Mouse (Mus musculus): ENCODE data around the gene Itga3.
"Not testable (repeated sequence)": the region's sequence is repeated elsewhere in the genome, so short reads cannot be mapped to it uniquely, and the experiment has no call there.

Gene Itga3

GRCm38 (mm10) chr11:95012075-95012474 lies 64.5 kb downstream of the Itga3 start:
- DNase-seq (ENCODE audit: low read depth, low spot score), result no peak
- no peaks in the 10 kb centered on the region for H3K36me3 ChIP-seq (ENCODE audit: control insufficient read depth, insufficient read depth, low read length, poor library complexity, severe bottlenecking)
- H3K27me3 ChIP-seq (ENCODE audit: control insufficient read depth, insufficient read depth, low read length, poor library complexity, severe bottlenecking), result no peaks in the 10 kb centered on the region; the same call in none of the 2 replicates

- no peaks in the 10 kb centered on the region; the same call in none of the 2 replicates for H3K27me3 ChIP-seq (ENCODE audit: control insufficient read depth, insufficient read depth, low read length, poor library complexity, severe bottlenecking)
- no peak for DNase-seq (ENCODE audit: low read depth, low spot score)
- no peaks in the 10 kb centered on the region for H3K36me3 ChIP-seq (ENCODE audit: control insufficient read depth, insufficient read depth, low read length, poor library complexity, severe bottlenecking)
Measured at GRCm38 (mm10) chr11:95011416-95011815, 65.2 kb downstream of the Itga3 start.

GRCm38 (mm10) chr11:95010841-95011403 lies 65.7 kb downstream of the Itga3 start:
- not testable (repeated sequence) for H3K36me3 ChIP-seq (ENCODE audit: control insufficient read depth, insufficient read depth, low read length, poor library complexity, severe bottlenecking); H3K27me3 ChIP-seq (ENCODE audit: control insufficient read depth, insufficient read depth, low read length, poor library complexity, severe bottlenecking); DNase-seq (ENCODE audit: low read depth, low spot score)

DNA sequence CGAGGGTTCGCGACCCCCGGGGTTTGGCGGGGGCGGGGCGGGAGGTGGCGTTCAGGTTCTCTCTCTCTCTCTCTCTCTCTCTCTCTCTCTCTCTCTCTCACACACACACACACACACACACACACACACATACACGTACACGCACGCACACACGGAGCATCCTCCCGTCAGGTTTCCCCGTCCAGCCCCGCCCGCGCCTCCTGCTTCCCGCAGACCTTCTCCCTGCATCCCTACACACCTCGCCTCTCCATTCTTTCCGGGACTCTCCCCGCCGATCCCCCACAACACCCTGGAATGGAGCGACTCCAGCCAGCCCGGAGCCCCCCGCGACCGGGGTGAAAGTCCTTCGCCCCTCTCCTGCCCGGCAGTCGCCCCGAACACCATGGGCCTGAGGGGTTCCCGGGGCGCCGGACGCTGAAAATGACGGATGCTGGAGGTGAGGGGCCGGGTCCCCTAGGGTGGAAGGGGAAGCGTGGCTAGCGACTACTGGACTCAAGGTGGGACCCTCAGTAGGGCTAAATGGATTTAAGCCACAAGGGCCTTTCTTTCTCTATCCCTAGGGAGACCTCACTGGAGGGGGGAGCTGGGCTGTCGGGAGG lies 66.4 kb downstream of the Itga3 start:
- no peak for DNase-seq (ENCODE audit: low read depth, low spot score)

DNA sequence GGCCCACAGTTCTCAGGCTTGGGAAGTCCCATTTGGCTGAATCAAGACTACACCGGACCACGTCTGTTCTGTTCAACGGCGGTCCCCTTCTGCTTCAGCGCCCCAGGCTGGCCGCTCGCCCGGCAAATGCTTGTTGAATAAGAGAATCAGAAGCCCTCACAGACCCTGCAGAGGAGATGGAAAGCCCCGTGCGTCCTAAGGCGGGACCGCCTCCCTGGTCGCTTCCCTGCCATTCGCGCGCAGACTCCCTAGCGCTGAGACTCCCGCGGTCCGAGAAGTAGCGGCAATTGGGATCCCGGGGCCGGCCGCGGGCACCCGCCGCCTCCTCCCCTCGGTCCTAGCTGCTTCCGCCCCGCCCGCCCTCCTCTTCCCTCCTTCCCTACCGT lies 67.0 kb downstream of the Itga3 start, which contains the start of gene Samd14:
TSS of gene Samd14 (plus strand) at position 251 of the 386 bp plus-strand sequence.
- DNase-seq (ENCODE audit: low read depth, low spot score), result peak; percentile 36
- no peaks in the 10 kb centered on the region; the same call in none of the 2 replicates for H3K27me3 ChIP-seq (ENCODE audit: control insufficient read depth, insufficient read depth, low read length, poor library complexity, severe bottlenecking)
- H3K36me3 ChIP-seq (ENCODE audit: control insufficient read depth, insufficient read depth, low read length, poor library complexity, severe bottlenecking), result no peaks in the 10 kb centered on the region

More for the DNA sequence above, 66.4 kb downstream of the Itga3 start:
- Histone ChIP-seq H3K36me3 (ENCODE audit: control insufficient read depth, insufficient read depth, low read length, poor library complexity, severe bottlenecking) (no peaks in the 10 kb centered on the region), H3K27me3 (ENCODE audit: control insufficient read depth, insufficient read depth, low read length, poor library complexity, severe bottlenecking) (no peaks in the 10 kb centered on the region; the same call in none of the 2 replicates)

DNA sequence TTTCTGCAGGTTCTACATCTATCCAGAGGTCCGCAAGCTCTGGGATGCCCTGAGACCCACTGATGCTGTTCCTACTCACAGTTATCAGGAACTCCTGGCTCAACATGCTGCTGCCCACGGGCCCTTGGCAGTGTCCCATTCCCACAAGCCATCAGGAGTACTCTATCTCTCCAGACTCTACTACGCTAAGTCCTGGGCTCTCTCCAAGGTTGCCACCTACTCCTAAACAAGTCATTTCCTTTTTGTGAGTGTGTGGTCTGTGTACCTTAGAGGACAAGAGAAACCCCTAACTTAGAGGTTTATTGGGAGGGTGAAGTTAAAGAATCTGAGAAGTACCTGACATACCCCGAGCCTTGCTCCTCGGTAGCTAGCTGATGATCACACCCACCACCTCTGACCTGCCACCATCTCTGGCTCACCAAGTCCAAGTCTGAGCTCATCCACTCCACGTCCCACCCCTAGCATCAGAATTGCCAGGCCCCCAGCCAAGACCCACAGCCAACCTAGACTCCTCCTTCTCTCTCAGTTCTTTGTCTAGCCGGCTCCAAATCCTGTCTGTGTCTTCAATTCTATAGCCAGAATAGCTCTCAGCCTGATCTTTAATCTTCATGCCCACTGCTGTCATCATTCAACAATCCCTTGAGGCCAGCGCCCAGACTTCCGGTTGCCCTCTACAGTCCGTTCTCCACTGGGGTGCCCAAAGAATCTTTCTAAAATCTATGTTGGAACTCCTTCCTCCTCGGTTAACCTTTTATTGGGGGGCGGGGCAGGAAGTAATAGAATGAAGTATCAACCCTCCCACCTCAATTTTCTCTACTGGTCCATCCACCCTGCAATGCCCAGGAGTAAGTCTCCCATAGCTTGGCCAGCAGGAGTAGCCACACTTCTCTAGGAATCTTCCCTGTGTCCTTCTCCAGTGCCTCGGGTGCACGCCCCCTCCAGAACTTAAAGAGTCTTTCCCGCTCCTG lies 67.7 kb downstream of the Itga3 start:
- DNase-seq (ENCODE audit: low read depth, low spot score), result no peak
- no peaks in the 10 kb centered on the region for H3K36me3 ChIP-seq (ENCODE audit: control insufficient read depth, insufficient read depth, low read length, poor library complexity, severe bottlenecking)
- no peaks in the 10 kb centered on the region; the same call in none of the 2 replicates for H3K27me3 ChIP-seq (ENCODE audit: control insufficient read depth, insufficient read depth, low read length, poor library complexity, severe bottlenecking)

- Histone ChIP-seq H3K27me3 (ENCODE audit: control insufficient read depth, insufficient read depth, low read length, poor library complexity, severe bottlenecking) (no peaks in the 10 kb centered on the region; the same call in none of the 2 replicates), H3K36me3 (ENCODE audit: control insufficient read depth, insufficient read depth, low read length, poor library complexity, severe bottlenecking) (0 out of 2 replicates have a peak, but pooled peaks cover under 1% of the 10 kb centered on the region)
- no peak for DNase-seq (ENCODE audit: low read depth, low spot score)
Measured at GRCm38 (mm10) chr11:95007418-95007817, 69.2 kb downstream of the Itga3 start.

- H3K27me3 ChIP-seq (ENCODE audit: control insufficient read depth, insufficient read depth, low read length, poor library complexity, severe bottlenecking), result no peaks in the 10 kb centered on the region; the same call in none of the 2 replicates
- H3K36me3 ChIP-seq (ENCODE audit: control insufficient read depth, insufficient read depth, low read length, poor library complexity, severe bottlenecking), result peaks cover 3% of the 10 kb centered on the region
- DNase-seq (ENCODE audit: low read depth, low spot score), result peak; percentile 78
Measured at GRCm38 (mm10) chr11:95006525-95007219, 69.9 kb downstream of the Itga3 start.

- DNase-seq (ENCODE audit: low read depth, low spot score), result no peak
- H3K36me3 ChIP-seq (ENCODE audit: control insufficient read depth, insufficient read depth, low read length, poor library complexity, severe bottlenecking), result peaks cover 3% of the 10 kb centered on the region
- no peaks in the 10 kb centered on the region; the same call in none of the 2 replicates for H3K27me3 ChIP-seq (ENCODE audit: control insufficient read depth, insufficient read depth, low read length, poor library complexity, severe bottlenecking)
Measured at GRCm38 (mm10) chr11:95006038-95006437, 70.6 kb downstream of the Itga3 start.

GRCm38 (mm10) chr11:95004937-95005198 lies 71.7 kb downstream of the Itga3 start:
- peaks cover 3% of the 10 kb centered on the region for H3K36me3 ChIP-seq (ENCODE audit: control insufficient read depth, insufficient read depth, low read length, poor library complexity, severe bottlenecking)
- DNase-seq (ENCODE audit: low read depth, low spot score), result no peak
- H3K27me3 ChIP-seq (ENCODE audit: control insufficient read depth, insufficient read depth, low read length, poor library complexity, severe bottlenecking), result no peaks in the 10 kb centered on the region; the same call in none of the 2 replicates

DNA sequence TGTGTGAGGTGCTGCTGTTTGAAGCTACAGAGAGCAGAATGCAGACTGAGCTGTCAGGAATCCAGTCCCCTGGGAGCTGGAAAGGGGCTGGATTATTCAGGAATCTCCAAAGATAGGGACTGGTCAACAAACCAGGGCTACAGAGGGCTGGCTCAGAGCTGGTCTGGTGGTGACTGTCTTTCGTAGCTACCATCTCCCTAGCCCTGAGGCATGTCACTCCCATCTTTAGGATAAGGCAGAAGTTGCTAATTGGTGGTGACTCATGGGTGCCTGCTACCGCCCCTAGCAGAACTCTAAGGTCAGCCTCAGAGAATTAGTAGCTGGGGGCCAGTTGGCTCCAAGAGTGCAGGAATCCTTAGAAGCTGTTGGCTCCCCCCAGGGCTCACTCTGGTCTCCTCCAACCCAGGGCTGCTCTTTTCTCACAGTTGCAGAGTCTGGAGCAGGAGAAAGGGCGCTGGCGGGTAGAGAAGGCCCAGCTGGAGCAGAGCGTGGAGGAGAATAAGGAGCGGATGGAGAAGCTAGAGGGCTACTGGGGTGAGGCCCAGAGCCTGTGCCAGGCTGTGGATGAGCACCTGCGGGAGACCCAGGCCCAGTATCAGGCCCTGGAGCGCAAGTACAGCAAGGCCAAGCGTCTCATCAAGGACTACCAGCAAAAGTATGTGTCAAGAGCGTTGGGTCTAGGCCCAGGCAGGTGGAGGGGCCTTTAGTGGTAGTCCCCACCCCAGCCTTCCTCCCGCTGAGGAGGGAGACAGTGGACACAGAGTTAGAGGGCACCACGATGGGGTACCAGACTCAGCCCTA lies 72.3 kb downstream of the Itga3 start:
- Histone ChIP-seq H3K36me3 (ENCODE audit: control insufficient read depth, insufficient read depth, low read length, poor library complexity, severe bottlenecking) (peaks cover 3% of the 10 kb centered on the region), H3K27me3 (ENCODE audit: control insufficient read depth, insufficient read depth, low read length, poor library complexity, severe bottlenecking) (no peaks in the 10 kb centered on the region; the same call in 1 of the 2 replicates)
- DNase-seq (ENCODE audit: low read depth, low spot score), result no peak

- Histone ChIP-seq H3K36me3 (ENCODE audit: control insufficient read depth, insufficient read depth, low read length, poor library complexity, severe bottlenecking) (peaks cover 3% of the 10 kb centered on the region), H3K27me3 (ENCODE audit: control insufficient read depth, insufficient read depth, low read length, poor library complexity, severe bottlenecking) (no peaks in the 10 kb centered on the region)
- no peak for DNase-seq (ENCODE audit: low read depth, low spot score)
Measured at GRCm38 (mm10) chr11:95002705-95003104, 73.9 kb downstream of the Itga3 start.

DNA sequence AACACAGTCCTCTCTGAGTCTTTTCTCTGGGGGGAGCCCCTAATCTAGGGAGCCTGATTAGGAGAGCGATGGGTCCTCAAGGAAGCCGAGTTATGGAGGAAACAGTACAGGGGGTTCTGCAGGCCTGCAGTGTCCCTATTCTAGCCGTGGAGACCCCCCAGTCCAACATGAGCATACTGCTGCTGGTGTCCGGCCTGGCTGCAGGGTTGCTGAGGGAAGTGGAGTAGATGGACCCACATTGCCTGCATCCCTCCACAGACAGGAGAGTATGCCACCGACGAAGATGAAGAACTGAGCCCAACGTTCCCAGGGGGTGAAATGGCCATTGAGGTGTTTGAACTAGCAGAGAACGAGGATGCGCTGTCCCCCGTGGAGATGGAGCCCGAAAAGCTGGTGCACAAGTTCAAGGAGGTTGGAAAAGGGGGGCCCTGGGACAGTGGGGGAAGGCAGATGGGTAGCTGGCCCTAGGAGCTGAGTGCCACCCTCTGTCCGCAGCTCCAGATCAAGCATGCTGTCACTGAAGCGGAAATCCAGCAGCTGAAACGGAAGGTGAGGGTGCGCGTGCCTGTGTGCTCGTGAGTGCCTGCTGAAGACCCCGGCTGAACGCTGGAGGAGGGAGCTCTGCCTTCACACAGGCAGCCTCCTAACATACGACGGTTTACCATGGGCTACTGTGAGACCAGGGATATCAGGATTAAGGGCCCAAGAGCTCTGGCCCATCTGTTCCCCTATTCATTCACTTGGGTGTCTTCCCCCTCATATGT lies 74.8 kb downstream of the Itga3 start:
- H3K36me3 ChIP-seq (ENCODE audit: control insufficient read depth, insufficient read depth, low read length, poor library complexity, severe bottlenecking), result peaks cover 3% of the 10 kb centered on the region
- no peak for DNase-seq (ENCODE audit: low read depth, low spot score)
- no peaks in the 10 kb centered on the region for H3K27me3 ChIP-seq (ENCODE audit: control insufficient read depth, insufficient read depth, low read length, poor library complexity, severe bottlenecking)

All from splenic B cell, adult 2 months (primary cell).